Mouse (Mus musculus): ENCODE data around the gene A730061H03Rik. TPM values are rescaled to one million over a fixed set of nuclear protein-coding genes. Genes with fewer than 3 reads are reported as not detected.

Gene A730061H03Rik
- polyA plus RNA-seq, 1 experiment from 2014 or later: 4.7 TPM

DNA sequence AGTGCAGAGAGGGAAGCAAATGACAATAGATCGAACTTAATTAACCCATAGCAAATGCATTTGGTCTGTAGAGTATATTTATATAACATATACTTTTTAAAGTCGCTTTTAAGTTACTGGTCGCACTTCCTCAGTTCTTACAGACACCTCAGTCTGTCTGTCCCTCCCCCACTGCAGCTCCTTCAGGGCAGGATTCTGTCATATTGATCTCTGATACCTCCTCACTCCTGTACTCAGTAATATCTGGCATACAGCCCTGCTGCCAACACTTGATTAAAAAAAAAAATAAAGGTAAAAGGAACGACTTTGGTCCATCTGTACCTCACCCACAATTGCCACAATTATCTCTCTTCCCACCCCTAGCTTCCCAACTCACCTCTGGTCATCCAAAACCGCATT, 24.1 kb upstream of the A730061H03Rik start:
- no peak for DNase-seq (ENCODE audit: low read depth, low spot score)
- in situ Hi-C loops (cut with MboI; ENCODE audit: low pct_unique_long_range_greater_than_20kb): loop anchor here (25.0 kb wide), 1 partner anchor 697 kb away; the partner anchor contains the start of genes Bcl2l2, Gm20521, Pabpn1 and Ppp1r3e
- H3K27me3 ChIP-seq: no peaks in the 10 kb centered on the region
- ChIA-PET POLR2A (no interaction called here), CTCF (interaction anchor here (1.1 to 1.5 kb wide), 2 partner anchors 18 to 27 kb away, joined by 3 to 4 read pairs; no protein-coding TSS in a partner anchor)
- no peak for ATAC-seq
- no peak for TF ChIP-seq CTCF (IDR thresholded peaks at IDR 0.05)

DNA sequence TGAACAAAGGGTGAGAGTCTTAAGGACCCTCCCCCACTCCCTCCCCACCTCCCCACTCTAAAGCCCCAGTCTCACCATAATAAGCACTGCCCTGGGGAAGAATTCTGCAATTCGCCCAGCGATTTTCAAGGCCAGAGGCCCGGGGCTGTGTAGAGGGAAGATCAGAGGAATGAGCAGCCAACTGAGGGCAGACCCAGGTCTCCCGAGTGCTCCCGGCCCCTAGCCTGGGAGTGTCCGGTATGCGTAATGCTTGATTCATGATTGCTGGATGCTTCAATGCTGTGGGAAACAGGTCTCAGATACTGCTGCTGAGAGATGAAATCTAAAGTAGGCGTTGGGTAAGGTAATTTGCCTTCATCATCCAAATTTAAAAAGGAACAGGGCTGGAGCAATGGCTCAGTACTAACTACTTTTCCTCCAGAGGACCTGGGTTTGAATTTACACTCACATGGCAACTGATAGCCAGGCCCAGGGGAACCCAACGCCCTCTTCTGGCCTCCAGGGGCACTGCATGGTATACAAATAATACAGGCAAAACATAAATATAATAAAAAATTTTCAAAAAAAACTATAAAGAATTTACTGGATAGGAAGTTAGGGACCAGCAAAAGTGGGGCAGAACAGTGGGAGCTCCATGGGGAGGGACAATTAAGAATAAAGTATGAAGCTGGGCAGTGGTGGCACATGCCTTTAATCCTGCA, 21.9 kb upstream of the A730061H03Rik start:
- CTCF ChIA-PET: interaction anchor here (1.2 kb wide), 1 partner anchor 30 kb away, joined by 3 read pairs; no protein-coding TSS in a partner anchor
- DNase-seq (ENCODE audit: low read depth, low spot score): no peak
- peak; percentile 49 for ATAC-seq

DNA sequence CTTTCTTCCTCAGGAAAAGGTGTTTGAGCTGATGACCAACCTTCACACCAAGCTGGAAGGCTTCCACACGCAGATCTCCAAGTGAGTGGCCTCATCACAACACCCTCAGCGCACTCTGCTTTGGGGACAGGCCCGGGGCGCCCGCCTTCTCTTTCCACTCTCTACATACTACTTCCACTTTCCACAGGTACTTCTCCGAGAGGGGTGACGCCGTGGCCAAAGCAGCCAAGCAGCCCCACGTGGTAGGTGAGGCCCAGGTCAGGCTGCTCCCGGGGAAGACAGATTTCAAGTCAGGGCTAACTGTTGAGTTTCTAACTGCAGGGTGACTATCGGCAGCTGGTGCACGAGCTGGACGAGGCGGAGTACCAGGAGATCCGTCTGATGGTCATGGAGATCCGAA, 20.5 kb upstream of the A730061H03Rik start:
- H3K27me3 ChIP-seq: no peaks in the 10 kb centered on the region
- ChIA-PET CTCF (no interaction called here), POLR2A (no interaction called here)
- in situ Hi-C loops (cut with MboI; ENCODE audit: low pct_unique_long_range_greater_than_20kb): loop anchor here (25.0 kb wide), 1 partner anchor 693 kb away; the partner anchor contains the start of genes Bcl2l2, Gm20521, Pabpn1 and Ppp1r3e
- ATAC-seq: no peak
- TF ChIP-seq CTCF (IDR thresholded peaks at IDR 0.05): no peak
- no peak for DNase-seq (ENCODE audit: low read depth, low spot score)

More for the DNA sequence above, 21.9 kb upstream of the A730061H03Rik start:
- no peak for TF ChIP-seq CTCF (IDR thresholded peaks at IDR 0.05)
- H3K27me3 ChIP-seq: no peaks in the 10 kb centered on the region
- POLR2A ChIA-PET: interaction anchor here (1.8 kb wide), 1 partner anchor 21 kb away, joined by 8 read pairs; the partner anchor contains the start of gene A730061H03Rik
- in situ Hi-C loops (cut with MboI; ENCODE audit: low pct_unique_long_range_greater_than_20kb): loop anchor here (25.0 kb wide), 1 partner anchor 695 kb away; the partner anchor contains the start of genes Bcl2l2, Gm20521, Pabpn1 and Ppp1r3e

DNA sequence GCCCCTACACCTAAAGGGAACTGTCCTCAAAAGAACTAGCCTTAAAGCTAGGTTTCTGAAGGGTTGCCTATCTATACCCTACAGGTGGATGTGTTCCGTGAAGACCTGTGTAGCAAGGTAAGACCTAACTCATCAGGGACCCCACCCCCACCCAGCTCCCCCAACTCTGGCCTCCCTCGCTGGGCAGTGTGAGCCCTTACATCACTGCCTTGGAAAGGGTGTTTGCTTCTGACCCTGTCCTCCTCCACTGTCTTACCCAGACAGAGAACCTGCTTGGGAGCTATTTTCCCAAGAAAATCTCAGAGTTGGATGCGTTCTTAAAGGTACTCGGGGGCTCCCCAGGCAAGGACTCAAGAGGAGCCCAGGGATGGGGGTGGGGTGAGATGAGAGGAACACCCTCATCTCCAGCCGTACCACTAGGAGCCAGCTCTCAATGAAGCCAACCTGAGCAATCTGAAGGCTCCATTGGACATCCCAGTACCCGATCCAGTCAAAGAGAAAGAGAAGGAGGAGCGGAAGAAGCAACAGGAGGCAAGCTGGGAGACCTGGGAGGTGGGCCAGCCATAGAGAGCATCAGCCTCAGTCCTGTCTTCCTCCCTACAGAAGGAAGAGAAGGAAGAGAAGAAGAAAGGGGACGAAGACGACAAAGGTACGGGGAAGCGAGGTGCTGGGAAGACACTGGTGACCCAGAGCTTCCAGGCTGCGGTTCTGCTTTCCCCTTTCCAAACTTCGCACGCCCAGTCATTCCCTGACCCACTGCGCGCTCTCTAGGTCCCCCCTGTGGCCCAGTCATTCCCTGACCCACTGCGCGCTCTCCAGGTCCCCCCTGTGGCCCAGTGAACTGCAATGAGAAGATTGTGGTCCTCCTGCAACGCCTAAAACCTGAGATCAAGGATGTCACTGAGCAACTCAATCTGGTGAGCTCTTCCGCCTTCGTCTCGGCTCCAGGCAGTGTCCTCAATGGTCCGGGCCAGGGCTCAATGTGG, 19.6 kb upstream of the A730061H03Rik start:
- no peaks in the 10 kb centered on the region for H3K27me3 ChIP-seq
- in situ Hi-C loops (cut with MboI; ENCODE audit: low pct_unique_long_range_greater_than_20kb): loop anchor here (25.0 kb wide), 1 partner anchor 693 kb away; the partner anchor contains the start of genes Bcl2l2, Gm20521, Pabpn1 and Ppp1r3e
- no peak for DNase-seq (ENCODE audit: low read depth, low spot score)
- no peak for TF ChIP-seq CTCF (IDR thresholded peaks at IDR 0.05)
- POLR2A ChIA-PET: interaction anchor here (0.6 to 4.5 kb wide), 3 partner anchors 11 to 1087 kb away, joined by 3 to 19 read pairs (median 7); partner anchors contain the start of genes A730061H03Rik, Dcaf11, Psme2 and Rnf31
- CTCF ChIA-PET: no interaction called here
- no peak for ATAC-seq

DNA sequence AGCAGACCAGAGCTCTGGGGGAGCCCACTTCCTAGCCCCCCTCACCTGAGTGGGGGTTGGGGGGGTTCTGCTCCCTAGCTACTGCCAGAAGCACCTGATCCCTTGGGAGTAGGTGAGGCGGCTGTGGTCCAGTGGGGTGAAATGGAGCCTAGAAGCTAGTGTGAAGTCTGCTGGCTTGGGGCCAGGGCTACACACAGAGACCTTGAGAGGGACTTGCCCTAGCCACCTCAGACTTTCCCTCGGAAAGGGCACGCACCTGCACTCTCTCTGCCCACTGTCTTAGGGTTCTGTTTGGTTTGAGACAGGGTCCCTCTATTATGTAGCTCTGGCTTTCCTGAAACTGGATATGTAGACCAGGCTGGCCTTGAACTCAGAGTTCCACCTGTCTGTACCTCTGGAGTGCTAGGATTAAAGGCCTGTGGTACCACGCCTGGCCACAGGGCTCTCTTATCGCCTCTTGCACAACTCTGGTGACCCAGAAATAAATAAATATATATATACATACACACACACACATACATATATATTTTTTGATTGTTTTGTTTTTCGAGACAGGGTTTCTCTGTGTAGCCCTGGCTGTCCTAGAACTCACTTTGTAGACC, 18.6 kb upstream of the A730061H03Rik start:
- CTCF ChIA-PET: interaction anchor here (1.4 to 1.9 kb wide), 3 partner anchors 12 to 22 kb away, joined by 3 to 11 read pairs (median 8); partner anchors contain the start of gene Psme2
- POLR2A ChIA-PET: interaction anchor here (0.6 to 4.5 kb wide), 3 partner anchors 12 to 1088 kb away, joined by 3 to 19 read pairs (median 7); partner anchors contain the start of genes A730061H03Rik, Dcaf11, Psme2 and Rnf31
- no peak for TF ChIP-seq CTCF (IDR thresholded peaks at IDR 0.05)
- ATAC-seq (peak; percentile 26), DNase-seq (ENCODE audit: low read depth, low spot score) (no peak)
- in situ Hi-C loops (cut with MboI; ENCODE audit: low pct_unique_long_range_greater_than_20kb): loop anchor here (25.0 kb wide), 1 partner anchor 691 kb away; the partner anchor contains the start of genes Bcl2l2, Gm20521, Pabpn1 and Ppp1r3e
- H3K27me3 ChIP-seq: no peaks in the 10 kb centered on the region

DNA sequence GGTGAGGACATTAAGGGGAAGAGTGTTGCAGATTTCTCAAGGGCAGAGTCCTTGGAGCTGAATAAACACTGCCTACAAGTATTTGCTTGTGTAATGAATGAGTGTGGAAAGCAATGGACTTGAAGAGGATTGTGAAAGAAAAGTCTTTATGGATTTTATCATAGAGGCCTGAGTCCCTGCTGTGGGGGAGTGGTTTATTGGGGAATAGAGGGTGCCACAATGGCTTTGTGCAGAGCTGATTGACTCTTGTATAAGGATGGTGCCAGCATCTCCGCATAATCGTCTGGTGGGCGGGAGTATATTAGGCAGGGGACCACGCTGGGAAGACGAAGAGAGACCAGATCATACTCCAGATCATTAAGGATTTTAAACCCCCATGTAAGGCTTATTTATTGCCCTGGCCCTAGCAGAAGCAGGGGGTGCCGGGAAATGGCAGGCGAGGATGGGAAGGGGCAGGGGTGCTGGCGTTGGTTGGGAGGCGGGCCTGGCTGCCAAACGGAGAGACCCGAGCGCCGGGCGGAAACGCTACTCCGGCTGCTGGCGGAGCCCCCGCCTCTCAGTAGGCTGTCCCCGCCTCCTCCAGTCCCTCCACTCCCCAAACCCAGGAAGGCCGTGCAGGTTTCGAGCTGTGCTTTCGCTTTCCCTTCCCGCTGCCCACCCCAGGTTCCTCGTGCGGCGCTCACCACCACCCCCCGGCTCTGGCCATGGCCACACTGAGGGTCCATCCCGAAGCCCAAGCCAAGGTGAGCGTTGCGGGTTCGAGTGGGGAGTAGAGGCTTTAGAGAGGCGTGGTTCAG, 17.9 kb upstream of the A730061H03Rik start, which contains the start of gene Psme1:
Psme1 (plus strand) TSS at position 253 of the 797 bp plus-strand sequence.
- no peak for TF ChIP-seq CTCF (IDR thresholded peaks at IDR 0.05)
- ChIA-PET CTCF (interaction anchor here (1.4 to 1.9 kb wide), 3 partner anchors 12 to 22 kb away, joined by 3 to 11 read pairs (median 8); partner anchors contain the start of gene Psme2), POLR2A (interaction anchor here (2.0 to 4.5 kb wide), 2 partner anchors 13 to 17 kb away, joined by 7 to 19 read pairs; partner anchors contain the start of genes A730061H03Rik, Dcaf11, Psme2 and Rnf31)
- peak; percentile 84 for ATAC-seq
- H3K27me3 ChIP-seq: no peaks in the 10 kb centered on the region
- in situ Hi-C loops (cut with MboI; ENCODE audit: low pct_unique_long_range_greater_than_20kb): loop anchor here (25.0 kb wide), 1 partner anchor 691 kb away; the partner anchor contains the start of genes Bcl2l2, Gm20521, Pabpn1 and Ppp1r3e
- no peak for DNase-seq (ENCODE audit: low read depth, low spot score)

DNA sequence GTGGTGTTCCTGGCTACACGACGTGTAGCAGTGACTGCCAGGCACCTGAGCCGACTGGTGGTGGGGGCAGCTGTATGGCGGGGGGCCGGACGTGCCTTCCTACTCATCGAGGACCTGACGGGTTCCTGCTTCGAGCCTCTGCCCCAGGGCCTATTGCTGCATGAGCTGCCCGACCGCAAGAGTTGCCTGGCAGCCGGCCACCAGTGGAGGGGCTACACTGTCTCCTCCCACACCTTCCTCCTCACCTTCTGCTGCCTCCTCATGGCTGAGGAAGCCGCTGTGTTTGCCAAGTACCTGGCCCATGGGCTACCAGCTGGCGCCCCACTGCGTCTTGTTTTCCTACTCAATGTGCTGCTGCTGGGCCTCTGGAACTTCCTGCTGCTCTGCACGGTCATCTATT, 16.2 kb upstream of the A730061H03Rik start:
- ChIA-PET POLR2A (interaction anchor here (4.5 kb wide), 1 partner anchor 15 kb away, joined by 19 read pairs; the partner anchor contains the start of genes A730061H03Rik and Dcaf11), CTCF (interaction anchor here (1.2 kb wide), 1 partner anchor 79 kb away, joined by 3 read pairs; no protein-coding TSS in a partner anchor)
- no peaks in the 10 kb centered on the region for H3K27me3 ChIP-seq
- DNase-seq (ENCODE audit: low read depth, low spot score) (no peak), ATAC-seq (no peak)
- no peak for TF ChIP-seq CTCF (IDR thresholded peaks at IDR 0.05)
- in situ Hi-C loops (cut with MboI; ENCODE audit: low pct_unique_long_range_greater_than_20kb): loop anchor here (25.0 kb wide), 1 partner anchor 689 kb away; the partner anchor contains the start of genes Bcl2l2, Gm20521, Pabpn1 and Ppp1r3e

DNA sequence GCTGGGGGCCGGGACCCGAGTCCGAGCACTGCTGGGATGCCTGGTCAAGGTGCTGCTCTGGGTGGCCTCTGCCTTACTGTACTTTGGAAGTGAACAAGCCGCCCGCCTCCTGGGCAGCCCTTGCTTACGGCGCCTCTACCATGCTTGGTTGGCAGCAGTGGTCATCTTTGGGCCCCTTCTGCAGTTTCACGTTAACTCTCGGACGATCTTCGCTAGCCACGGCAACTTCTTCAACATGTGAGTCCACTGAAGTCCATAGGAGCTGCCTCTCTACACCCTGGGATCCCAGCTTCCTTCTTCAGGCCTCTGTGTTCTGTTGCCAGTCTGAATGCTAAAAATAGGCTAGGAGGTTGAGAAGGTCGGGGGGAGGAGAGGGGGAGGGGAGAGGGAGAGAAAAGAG, 15.5 kb upstream of the A730061H03Rik start:
- ATAC-seq: no peak
- no peak for DNase-seq (ENCODE audit: low read depth, low spot score)
- in situ Hi-C loops (cut with MboI; ENCODE audit: low pct_unique_long_range_greater_than_20kb): loop anchor here (25.0 kb wide), 1 partner anchor 688 kb away; the partner anchor contains the start of genes Bcl2l2, Gm20521, Pabpn1 and Ppp1r3e
- ChIA-PET POLR2A (interaction anchor here (4.5 kb wide), 1 partner anchor 15 kb away, joined by 19 read pairs; the partner anchor contains the start of genes A730061H03Rik and Dcaf11), CTCF (interaction anchor here (1.2 kb wide), 1 partner anchor 78 kb away, joined by 3 read pairs; no protein-coding TSS in a partner anchor)
- no peak for TF ChIP-seq CTCF (IDR thresholded peaks at IDR 0.05)
- H3K27me3 ChIP-seq: no peaks in the 10 kb centered on the region

All from Patski (cell line).